Mouse (Mus musculus) thymus, postnatal 14 days (tissue): ENCODE data around the gene Mob3a.

Source experiments
- DNase-seq: peaks from one replicate; pipeline ENCODE4 v3.0.0; 2021

Gene Mob3a

DNA sequence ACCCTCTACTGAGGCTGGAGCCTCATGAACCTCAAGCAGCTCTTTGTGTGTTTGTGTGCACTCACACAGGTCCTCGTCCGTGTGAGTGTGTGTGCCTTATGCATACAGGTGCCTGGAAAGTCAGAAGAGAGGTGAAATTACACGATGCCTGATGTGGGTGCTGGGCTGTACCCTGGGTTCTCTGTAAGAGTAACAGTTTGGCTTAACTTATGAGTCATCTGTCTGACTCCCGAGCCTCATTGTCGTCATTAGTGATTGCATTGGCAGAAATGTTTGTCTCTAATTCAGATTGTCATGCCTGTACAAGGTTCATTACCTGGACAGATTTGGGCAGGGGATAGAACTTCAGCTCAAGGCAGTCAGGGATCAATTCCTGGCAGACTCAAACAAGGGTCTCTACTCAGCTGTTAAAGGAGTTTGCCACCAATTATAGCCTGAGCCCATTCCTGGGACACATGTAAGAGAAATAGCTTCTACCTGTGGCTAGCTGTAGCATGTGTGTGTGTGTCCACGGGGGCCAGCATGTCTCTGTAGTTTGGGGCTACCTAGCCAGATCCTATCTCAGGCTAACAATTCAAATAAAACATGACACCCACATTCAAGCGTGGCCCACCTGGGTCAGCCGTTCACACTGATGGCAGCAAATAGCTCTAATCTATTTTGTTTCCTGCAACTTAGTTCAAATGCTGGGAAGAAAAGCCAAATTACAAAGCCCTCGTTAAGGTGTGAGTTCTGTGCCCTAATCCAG, 24.5 kb downstream of the Mob3a start:
- no peak for DNase-seq

DNA sequence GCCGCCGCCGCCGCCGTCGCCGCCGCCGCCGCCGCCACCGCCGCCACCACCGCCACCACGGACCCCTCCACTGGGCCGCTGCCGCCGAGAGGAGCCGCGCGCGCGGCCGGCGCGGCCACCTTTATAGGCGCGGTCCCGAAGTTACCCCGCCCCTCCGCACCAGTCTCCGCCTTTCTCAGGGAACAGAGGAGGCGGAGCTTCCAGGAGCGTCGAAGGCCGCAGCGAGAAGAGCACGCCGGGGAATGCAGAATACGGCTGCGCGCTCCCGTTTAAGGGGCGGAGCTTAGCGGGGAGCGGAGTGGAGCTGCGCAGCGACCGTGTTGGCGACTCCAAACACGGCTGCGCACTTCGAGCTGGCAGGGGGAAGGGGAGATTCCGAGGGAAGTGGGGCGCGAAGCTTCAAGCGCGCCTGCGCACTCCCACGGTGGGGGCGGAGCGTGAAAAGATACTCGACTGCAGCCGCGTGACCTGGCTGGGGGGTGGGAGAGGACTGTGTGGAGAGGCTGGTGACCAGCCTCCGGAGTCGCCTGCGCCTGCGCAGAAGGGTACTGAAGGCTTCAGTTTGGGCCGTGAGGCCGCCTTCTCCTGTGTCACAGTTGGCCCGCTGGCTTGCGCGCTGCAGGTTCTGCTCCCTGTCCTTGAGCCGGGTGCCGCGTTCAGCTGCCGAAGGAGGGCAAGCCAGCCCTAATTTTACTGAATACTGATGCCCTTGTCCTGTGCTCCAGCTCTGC, 25.4 kb downstream of the Mob3a start:
- peak; percentile 100 for DNase-seq

DNA sequence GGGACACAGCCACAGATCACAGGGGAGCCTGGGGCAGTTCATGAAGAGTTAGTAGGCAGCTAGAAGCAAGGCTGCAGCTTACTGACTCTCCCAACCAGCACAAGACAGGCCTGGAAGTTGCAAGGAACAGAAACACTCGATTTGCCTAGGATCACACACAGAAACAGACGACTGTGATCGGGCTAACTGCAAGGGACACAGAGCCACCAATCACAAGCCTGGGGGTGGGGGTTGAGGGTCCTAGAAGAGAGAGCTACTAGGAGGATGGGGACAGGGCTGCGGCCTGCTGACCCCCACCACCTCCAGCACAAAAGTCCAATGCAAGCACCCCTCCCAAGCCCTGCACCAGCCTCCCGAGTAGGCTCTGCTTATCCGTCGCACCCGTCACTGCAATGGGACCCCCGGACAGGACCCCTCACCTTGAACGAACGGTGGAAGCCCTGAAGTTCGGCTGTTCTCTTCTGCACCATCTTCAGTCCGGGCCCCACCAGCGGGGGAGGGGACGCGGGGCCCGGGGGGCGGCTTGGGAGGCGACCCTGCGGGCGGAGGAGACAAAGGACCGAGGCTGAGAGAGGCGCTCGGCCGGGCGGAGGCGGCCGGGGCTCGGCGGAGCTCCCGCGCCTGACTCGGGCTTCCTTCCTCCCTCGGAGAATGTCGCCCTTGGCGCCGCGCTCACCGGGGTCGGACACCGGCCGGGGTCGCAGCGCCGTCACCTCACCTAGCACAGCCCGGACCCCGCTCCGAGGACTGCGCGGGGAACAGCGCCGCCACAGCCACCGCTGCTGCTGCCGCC, 26.2 kb downstream of the Mob3a start:
- DNase-seq, result no peak

DNA sequence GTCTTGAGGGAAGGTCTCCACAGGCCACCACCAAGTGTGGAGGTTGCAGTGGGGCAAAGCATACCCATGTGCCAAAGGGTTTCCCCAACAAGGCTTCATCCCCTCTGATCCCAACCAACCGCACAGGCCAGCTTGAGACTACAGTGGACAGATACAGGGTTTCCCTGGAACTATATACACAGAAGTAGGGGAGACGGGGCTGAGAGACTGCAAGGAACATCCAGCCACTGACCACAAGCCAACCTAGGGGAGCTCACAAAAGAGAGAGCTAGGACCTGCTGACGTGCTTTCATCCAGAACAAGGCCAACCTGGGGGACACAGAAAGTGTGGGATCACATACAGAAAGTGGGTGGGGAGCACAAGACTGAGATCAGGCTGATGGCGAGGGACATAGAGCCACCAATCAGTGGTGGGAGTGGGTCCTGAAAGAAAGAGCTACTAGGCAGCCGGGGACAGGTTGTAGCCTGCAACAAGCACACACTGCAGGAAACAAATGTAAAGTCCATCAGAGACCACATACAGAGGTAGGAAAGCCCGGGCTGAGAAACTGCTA, 26.8 kb downstream of the Mob3a start:
- no peak for DNase-seq

DNA sequence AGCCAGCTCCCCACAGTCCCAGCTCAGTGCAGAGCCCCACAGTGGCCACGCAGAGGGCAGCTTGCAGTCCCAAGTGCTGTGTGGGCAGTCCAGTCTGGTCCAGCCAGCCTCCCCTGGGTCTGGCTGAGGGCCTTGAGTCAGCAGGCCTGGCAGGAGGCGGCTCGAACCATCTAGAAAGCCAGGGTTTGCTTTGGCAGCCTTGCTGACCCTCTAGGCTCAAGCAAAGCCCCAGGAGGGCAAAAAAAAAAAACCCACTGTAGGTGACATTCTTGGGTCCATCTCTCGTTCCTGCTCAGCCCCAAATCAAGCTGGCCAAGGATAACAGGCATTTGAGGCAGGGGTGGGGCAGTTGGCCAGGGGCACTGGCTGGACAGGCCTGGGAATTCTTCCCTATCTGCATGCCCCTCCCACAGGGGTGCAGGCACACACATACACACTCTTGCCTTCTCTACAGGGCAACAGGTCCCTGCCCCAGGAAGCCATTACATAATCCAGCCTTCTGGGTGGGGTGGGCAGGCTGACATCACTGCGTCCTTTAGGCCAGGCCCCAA, 27.5 kb downstream of the Mob3a start:
- no peak for DNase-seq

DNA sequence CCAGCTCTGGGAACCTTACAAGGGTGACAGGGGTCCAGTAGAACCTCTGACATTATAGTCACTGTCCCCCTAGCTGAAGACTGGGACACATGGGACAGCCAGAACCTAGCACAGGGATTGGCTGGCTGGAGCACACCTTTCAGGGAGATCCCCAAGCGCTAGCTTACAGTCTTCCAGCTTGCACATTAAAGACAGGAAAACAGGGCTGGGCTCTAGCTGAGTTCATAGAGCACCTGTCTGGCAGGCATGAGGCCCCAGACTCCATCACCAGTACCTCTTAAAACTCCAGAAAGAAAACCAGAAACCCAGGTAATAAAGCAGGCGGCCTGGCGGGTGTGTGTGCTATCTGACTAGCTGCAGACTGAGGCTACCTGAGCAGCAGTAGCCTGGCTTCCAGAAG, 28.1 kb downstream of the Mob3a start:
- DNase-seq, result no peak

DNA sequence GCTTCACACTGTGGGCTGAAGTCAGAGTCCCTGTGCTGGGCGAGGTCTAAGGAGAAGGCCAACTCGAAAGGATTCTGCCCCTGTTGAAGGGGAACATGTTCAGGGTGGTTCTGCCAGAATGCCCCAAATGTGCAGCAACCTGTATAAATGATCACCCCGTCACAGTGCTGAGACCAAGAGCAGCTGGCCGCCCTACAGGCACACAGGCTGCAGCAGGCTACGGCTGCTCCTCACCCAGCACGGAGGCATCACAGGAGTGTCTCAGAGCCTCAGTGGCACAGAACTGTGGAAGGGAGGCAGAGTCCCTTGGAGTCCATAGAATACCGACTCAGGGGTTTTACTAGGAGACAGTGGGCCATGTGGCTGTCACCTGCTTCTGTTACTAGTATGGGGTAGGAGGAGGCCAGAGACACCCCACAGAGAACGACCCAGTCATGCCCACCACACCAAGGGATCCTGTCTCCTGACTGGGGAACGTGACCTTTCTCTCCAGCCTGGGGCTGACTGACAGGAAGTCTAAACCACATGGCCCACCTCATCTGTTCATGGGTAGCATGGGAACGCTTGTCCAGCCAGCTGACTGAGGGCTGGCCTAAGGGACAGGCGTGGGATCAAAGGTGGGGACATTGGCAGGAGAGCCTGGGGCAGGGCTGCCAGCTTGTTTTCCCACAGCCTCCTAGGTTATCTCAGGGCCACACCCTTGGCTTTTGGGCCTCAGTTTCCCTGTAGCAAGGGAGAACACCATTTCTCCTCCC, 29.7 kb downstream of the Mob3a start:
- no peak for DNase-seq

DNA sequence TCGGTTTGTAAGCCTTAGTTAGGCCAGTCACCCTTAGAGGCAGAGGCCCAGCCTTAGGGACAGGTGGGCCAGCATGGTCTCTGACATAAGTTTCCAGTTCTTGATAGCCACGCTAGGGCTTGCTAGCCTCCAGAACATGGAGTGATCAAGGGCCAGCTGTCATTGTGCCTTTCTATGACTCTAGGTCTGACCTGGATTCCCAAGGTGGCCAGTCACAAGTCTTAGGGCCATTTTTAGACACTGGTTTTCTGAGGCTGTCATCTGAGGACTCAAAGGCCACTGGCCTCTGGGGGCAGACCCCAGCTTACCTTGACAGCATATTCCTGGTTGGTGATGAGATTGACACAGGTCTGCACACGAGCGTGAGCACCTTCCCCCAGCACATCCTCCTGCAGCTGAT, 30.5 kb downstream of the Mob3a start:
- no peak for DNase-seq

DNA sequence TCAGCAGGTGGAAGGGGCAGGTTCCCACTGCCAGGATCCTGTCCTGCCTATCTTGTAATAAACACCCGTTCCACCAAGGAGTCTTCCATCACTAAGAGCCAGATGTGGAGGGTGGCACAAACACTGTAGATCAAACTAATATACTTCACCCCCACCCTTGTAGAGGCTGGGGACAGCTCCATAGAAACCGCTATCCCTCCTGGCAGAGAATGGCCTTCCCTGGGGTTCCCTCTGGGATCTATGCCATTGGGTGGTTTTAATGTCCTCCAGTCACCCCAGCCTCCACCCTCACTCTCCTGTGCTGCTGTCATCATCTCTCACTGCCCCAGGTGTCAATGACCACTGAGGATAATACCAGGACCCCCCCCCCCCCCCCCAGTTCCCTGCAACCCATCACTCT, 31.2 kb downstream of the Mob3a start:
- DNase-seq, result no peak

DNA sequence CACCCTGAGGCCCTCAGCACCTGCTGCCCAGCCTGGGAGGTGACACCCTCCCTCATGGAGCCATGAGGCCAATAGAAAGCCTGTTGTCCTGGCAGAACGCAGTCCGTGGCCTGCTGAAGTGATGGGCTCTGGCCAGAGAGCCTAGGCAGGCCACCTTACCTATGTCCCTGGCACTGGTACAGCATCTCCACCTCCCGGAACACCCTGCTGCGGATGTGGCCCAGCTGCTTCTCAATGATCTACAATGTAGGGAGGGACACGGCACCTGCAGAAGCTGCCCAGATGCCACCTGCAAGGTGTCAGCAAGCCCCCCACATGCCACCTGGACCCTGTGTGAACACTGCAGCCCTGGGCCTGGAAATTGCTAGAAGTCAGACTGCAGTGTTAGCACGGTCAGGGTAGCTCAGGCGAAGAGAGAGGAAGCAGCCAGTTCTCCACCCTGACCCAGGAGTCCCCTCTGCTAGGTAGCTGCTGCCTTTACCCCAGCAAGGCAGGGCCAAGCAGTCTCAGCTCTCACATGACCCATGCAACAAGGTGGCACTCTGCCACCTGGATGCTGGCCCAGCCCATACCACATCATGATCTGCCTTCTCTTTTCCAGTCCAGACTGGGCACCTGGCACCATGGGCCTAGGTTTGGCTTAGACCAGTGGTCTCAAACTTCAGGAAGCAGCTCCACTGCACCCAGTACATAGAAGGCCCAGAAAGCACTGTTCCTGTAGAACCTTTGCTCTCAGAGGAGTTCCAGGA, 31.9 kb downstream of the Mob3a start:
- DNase-seq, result no peak

DNA sequence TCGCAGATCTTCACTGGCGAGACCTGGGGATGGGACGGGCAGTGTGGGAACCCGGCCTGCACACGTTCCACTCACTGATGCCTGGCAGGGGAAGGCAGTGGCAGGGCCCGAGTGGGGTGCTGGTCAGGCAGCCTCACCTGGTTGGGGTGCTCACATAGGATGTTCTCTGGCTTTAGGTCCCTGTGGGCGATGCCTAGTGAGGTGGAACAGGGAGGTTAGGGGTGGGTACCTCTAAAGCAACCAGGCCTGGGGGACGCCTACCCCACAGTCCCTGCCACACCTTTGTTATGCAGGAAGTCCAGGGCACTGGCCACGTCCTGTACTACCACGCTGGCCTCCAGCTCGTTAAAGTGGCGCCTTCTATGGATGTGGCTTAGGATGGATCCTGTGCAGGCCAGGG, 32.8 kb downstream of the Mob3a start:
- DNase-seq, result no peak

DNA sequence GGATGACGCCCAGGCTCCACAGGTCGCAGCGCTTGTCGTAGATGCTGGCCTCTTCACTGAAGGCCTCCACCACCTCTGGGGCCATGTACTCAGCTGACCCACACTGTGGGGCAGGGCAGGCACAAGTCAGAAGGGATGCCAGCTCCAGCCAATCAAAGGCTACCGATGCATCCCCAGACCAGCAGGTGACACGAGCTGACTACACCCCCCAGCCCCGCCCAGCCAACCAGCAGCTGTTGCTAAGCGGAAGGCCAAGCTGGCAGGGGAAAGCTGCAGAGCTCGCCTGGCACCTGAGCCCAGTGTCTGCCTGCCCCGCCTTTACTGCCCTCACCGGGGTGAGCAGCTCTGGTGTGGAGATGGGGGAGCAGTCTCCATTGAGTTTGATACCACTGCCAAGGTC, 33.2 kb downstream of the Mob3a start:
- no peak for DNase-seq

DNA sequence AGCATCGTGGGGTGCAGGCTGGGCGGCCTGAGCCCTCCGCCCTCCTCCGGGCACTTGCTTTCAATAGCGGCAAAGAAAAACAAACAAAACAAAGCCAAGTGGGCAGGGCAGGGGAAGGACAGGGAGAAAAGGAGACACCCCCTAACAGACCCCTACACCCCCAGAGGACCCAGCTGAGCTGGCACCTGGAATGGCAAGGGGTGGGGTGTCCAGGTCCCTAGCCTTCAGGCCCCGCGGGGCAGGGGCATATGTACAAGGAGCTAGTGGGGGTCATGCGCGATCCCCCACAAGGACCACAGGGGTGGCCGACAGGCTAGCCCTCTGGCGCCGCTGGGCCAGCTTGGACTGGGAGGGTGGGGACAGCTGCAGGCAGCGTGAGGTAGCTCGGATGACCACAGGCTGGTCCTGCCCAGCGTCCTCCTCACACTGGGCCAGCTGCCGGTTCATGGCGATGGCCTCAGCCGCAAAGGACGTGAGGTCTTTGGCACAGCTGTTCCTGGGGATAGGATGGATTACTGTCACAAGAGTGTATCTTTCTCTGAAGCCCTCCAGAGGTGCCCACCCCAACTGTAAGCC, 34.9 kb downstream of the Mob3a start:
- no peak for DNase-seq

DNA sequence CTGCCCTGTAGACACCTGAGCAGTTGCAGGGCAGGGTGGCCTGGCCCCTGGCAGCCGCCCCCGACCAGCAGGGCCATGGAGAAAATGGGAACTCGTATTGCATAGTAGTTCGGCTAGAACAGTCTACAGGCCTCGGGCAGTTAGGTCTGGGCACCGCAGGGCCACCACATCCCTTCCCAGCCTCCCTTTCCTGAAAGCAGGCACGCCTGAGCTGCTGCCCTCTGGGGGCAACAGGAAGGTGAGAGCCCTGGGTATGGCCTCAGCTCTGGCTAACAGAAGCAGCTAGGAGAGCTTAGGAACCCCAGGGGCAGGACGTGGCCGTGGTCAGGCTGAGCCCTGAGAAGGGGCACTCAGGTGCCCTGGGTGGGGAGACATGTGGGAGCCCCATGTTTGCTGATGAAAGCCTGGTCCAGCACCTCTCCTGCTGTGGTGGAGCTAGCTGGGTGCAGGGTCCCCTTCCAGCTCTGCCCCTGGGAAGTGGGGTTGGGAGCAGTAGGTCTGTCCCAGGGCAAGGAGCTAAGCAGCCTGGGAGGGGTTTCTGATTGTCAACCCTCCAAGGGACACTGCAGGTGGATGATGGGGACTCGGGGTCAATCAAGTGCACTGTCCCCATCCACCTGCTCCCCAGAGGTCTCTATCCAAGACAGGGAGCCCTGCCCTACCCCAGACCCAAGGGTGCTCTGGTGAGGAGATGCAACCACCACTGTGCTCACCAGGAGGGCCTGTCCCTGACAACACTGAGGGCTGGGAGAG, 35.6 kb downstream of the Mob3a start:
- no peak for DNase-seq

DNA sequence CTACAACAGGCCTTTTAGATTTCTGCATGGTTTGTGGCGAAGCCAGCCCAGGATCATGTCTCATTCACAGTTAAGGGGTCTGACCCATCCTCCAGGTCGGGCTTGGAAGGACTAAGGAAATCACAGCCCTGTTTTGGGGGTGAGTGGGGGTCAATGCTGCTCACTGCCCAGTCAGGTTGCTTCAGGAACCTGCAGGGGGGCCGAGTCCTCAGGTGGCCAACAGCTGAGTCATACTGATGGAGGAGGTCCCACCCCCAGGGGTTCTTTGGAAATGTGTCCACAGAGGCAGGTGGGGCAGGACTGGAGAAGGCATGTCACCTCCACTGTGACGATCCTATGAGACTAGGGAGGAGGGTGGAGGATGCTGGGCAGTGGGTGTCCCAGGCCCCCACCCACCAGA, 36.3 kb downstream of the Mob3a start:
- no peak for DNase-seq

DNA sequence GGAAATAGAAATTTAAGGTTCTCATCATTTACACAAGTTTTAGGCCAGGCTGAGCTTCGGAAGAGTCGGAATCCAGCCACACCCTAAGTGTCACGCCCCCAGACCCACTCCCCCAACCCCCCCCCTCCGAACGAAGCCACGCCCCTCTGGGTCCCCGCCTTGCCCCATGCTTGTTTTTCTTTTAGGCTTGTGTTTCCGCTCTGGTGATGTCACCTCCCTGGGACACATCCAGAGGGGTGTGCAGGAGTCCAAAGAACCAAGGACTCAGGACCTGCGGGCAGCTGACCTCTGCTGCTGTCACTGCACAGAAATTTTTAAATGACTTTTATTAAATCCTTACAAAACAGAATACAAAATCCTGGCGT, 36.8 kb downstream of the Mob3a start:
- no peak for DNase-seq

DNA sequence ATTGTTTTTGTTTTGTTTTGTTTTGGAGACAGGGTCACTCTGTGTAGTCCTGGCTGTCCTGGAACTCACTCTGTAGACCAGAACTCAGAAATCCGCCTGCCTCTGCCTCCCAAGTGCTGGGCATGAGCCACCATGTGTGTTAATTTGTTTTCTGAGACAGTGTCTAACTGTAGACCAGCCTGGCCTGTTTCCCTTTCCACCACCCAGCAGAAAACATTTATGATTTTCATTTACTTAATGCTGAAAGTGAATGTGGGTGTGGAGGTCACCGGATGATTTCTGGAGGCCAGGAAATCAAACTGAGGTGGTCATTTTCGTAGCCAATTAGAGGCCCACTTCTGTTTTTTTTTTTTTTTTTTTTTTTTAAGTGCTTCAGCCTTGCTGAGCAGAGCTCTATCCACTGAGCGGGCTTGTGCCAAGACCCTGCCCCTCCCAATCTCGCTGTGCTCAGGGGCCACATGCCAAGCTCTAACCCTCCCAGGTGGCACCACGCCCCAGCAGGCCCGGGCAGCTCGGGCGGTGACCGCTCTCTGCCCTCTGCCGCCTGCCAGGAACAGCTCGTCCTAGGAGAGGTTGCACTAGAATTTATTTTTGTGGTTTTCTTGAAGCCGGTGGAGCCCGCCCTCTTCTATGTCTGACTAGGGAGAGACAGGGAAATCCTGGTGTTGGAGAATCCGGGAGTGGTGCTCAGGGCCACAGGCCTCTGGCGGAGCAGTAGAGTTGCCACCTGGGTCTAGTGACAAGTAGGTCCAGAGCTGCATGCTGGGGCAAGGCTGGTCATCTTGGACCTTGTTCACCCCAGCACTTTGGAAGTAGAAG, 37.4 kb downstream of the Mob3a start:
- no peak for DNase-seq

DNA sequence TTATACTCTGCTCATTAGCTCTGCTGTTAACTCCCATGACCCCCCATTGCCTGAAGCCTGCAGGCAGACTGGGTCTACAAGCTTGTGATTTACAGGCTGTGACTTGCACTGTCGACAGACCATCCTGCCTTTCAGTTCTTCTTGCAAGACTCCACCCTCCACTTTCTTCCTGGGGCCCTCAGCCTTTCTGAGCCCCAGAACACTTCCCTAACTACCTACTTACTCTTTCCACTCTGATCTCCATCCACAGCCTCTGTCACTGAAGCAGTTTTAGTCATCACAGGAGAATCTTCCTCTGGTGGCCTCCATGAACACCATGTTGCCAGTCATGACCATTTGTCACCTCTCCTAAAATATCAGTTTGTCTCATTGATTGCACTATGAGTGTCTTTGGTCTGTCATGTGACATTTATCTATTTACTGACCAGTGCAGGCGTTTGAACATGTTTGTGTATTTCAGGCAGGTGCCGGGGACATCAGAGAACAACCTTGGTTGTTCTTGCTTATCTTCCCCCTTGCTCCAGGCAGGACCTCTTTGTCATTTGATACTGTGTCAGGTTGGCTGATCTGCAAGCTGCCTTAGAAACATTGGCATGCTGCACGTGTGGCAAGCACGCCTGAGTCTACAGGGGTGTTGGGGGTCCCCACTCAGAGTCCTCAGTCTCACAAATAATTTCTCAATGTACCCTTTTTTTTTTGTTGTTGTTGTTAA, 38.1 kb downstream of the Mob3a start:
- peak; percentile 49 for DNase-seq

DNA sequence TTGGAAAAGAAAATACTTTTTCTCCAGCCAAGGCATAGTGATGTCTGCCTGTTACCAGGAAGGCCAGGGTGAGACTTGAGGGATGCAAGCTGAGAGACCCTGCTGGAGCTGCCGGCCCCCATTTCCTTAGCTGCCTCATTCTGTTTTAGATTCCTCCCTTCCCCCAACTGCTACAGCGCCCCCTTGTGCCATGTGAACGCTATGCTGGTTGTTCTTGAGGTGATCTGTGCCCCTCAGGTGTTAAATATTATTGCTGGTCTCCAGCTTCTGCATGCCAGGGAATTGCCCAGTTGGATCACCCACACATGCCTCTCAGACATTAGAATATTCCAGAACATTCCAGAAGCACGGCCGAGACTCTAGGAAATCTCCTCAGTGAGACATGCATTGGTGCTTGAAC, 40.6 kb downstream of the Mob3a start:
- peak; percentile 87 for DNase-seq
